Mouse (Mus musculus) c-Kit-positive CD71-positive TER-119-positive erythroid progenitor cells, embryonic 14.5 days (primary cell): Measurements from ENCODE around the gene Appl2.
A peak's percentile ranks its signal among the peaks of the same experiment; 100 is the strongest.

Experiments
- DNase-seq: peaks from one replicate; pipeline ENCODE4 v3.0.0-alpha.2; 2013; ENCODE audit warnings: low spot score

Gene Appl2

DNA sequence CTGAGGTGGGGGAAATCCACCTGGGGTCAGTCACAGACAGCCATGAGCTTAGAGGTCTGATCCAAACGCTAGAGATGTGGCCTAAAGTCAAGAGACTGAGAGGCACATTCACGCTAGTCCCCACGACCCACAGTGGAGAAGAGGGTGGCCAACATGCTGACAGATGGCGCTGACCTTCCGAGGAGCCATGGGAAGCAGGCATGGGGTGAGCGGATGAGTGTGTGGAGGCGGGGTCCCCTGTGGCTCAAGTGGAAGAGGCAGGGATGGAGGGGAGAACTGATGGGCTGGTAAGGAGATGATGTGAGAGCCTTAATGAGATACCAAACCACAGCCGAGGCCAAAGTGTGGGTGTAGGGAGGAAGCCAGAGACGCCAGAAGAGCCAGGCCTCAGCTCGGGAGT lies 16.8 kb downstream of the Appl2 start:
- DNase-seq: no peak

DNA sequence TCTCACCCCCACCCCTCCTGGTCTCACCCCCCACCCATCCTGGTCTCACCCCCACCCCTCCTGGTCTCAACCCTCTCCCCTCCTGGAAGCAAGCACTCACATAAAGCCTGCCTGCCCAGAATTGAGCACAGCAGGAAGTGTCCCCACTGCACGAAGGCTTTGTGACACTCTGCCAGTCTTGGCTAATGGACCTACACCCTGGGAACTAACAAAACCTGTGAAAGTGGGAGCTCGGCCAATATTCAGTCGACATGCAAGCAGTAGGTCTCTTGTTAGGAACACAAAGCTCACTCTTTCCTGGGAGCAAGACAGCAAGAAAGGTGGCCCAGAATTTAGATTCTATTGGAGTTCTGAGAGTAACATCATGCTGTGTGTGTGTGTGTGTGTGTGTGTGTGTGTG lies 17.6 kb downstream of the Appl2 start:
- no peak for DNase-seq

DNA sequence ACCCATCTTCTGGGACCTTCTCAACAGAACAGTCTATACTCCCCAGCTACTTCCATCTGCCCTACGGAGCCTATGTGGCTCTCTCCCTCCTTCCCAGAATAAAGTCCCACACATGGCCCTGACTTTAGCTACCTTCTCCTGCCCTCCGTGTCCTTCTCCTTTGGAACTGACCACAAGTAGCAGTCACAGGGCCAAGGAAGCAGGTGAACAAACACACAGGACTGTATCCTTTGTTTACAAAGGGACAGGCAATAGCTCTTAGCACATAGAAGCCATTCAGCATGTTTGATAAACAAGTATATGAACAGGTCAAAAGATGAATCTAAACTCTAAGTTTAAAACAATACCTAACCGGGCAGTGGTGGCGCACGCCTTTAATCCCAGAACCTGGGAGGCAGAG lies 18.7 kb downstream of the Appl2 start:
- no peak for DNase-seq

DNA sequence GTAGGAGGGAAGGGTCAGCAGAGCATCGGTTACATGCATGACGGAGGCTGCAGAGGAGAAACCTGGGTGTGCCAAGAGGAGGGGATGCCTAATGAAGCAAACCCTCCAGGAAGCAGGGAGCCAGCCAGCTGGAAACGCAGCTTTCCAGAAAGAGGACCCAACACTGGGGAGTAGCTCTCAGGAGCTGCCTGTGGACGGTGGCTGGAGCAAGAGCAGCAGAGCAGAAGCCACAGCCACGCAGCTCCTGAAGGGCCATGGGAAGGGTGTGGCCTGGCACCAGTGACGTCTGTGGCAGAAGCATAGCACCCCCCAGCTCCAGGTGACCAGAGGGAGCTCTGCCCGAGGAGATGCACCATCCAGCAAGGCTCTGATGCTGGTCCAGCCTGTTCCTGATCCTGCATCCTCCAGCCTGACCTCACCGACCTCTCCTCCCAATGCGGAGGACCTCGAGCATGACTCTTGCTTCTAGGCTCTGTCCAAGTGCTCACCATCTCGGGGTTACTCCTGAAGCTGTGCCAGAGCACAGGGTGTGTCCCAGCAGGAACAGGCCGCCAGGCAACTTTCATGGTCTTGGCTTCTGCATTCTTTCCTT lies 19.3 kb downstream of the Appl2 start:
- DNase-seq: no peak

DNA sequence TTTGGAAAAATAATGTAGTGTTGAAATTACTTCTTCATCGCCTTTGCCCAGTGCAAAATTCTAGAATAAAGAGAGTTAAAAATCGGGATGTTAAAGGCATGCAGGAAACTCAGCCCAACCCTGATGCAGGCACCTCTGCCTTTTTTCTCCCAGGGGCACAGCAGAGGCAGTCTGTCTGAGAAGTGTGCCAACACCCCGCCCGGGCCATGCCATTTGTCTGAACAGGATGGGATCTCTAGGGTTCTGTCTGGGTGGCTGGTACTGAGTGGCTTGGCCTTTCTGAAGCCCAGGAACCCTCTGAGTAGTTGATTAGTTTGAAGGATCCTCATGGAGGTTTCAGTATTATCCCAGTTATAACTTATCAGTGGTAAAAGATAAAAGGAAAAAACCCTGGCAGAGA lies 20.3 kb downstream of the Appl2 start:
- no peak for DNase-seq

DNA sequence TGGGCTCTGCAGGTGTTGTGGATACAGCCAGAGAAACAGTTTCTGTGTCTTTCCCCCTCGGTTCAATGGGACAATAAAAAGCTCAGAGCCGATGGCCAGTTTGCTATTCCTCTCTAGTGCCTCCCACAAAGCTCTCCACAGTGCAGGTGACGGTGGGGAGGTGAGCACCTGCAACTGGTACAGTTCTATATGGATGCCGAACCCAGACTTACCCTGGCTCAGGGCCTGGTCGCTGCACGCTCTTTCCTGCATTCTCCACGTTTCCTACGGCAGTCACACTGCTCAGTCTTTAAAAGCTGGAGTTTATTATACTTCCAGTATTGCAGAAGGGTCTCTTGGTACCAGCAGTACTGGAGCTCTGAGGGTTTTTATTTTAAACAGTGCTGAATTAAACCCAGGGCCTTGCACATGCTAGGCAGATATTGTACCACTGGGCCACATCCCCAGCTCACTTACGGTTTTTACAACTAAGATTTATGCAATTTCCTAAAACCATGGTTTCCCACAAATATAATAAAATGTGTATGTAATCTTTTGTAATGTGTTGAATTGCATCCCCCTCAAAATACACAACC lies 21.3 kb downstream of the Appl2 start:
- no peak for DNase-seq

DNA sequence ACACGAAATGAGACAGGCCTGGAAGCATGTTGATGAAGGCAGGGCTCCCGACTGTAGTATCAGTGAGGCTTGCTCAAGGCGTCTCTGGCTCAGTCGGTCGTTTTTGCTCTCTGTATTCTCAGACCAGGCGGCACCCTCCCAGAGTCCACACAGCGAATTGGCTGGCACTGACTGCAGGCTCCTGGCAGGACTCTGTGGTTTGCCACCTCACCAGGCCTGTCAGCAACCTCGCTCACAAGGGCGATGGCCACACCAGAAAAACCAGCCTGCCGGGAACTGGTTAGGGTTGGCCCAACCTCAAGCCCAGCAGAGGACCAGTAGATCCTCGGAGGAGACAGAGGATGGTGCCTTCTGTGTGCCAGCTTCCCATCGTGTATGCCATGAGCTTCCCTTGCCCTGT lies 23.7 kb downstream of the Appl2 start:
- DNase-seq: no peak

DNA sequence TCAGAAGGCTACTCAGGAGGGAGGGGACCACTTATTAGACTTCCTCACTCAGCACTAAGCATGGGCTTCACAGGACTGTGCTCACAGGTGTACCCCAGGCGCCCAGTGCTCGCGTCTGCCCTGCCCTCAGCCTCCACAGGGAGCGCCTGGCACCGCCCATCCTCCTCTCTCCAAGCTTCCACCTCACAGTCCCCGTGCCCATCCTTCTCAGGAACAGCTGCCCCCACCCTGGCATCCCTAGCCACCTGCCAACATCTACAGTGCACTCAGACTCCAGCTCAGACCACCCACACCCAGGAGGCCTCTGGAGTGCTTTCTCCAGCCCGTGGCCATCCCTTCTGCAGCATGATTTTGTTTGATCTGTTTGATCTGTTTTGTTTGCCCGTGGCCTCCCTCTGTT lies 24.5 kb downstream of the Appl2 start:
- DNase-seq: no peak

DNA sequence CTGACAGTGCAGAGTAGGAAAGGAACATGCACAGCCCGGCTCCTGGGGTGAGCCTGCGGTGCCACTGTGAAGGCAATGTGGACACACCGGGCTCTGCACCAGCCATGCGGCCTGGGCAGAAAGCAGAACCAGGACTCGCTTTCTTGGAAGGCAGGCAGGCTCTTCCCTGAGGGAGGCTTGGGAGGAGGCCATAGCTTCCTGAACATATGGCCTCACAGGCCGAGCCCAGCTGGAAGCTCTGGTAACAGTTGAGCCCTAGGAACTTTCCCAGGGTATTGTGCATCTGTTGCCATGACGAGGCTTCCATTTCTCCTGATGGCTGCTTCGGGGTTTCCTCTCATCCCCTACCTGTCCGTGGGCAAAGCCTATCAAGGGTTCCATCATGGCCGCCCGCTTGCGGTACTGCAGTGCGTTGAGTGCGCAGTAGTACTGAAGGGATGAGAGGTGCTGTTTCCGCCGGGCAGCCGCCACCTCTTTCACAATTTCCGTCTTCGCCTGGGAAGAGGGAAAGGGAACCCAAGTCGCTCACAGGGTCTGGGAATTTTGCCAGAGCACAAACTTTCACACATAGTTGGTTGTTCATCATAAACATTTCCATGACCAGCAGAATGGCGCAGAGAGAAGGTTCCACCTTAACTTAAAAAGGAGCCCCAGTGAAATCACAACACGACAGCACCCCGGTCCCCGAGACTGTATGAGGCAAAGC lies 28.0 kb downstream of the Appl2 start:
- no peak for DNase-seq

DNA sequence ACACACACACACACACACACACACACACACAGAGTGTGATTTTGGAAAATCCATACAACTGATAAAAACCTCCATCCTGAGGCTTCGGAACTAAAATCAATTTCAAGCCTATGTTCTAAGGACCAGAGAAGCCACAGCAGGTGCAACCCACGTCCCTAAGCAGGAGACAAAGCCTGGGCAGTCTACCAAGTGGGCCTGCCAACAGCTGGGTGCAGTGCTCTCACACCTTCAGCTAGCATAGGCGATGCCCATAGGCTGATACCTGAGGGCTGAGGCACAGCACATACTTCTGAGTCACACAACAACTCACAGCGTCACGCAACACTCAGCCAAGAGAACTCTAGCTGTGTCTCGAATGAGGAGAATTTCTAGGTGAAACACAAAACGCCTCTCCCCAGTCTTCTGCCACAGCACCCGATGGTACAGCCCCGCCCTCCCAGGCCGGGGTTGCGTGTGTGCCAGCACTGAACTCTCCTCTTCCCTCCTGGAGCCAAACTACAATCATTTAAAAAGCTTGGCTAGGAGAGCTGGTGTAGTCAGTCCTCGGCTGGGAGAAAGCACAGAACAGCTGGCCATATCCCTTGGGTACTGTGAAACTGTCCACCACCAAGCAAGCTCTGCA lies 29.6 kb downstream of the Appl2 start:
- no peak for DNase-seq

DNA sequence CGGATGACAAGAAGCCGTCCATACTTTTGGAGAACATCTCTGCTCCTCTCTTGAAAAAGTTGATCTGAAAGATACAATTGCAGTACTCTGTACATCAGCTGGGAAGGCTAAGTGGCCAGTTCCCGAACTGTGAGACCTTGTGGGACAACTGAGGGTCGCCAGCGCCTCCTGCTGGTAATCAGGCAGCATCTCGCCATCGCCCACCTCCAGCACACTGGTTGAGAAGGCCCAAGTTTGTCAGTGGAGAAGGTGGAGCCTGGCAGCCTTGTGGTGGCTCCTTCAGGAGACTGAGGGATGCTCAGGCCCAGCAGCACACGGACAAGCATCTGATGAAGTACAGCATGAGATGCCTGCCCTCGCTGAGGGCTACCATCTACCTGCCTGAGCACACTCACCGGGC lies 31.2 kb downstream of the Appl2 start:
- DNase-seq: peak; percentile 29

DNA sequence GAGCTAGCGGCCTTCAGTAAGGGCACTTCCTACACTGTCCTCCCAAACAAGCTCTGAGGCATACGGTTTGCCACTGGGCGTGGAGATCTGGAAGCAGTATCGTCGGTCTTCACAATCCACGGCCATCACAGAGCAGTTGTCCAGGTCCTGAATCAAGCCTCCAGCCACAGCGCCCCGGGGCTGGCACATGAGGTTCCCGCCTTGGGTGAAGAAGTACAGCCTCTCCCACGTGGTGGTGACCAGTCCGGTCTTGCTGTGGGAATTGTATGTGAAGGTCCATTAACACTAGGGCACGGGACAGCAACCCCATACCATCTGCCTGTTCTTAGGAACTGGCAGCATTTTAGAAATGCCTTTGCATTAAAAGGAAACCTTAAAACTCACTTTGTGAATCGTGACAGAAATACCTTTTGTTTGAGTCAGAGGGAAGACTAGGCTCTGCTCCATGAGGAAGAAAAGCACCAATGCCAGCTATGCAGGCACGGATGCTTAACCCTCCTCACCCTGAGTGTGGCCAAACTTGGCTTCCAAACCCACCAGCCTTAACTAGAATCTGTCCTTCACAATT lies 35.8 kb downstream of the Appl2 start:
- no peak for DNase-seq

DNA sequence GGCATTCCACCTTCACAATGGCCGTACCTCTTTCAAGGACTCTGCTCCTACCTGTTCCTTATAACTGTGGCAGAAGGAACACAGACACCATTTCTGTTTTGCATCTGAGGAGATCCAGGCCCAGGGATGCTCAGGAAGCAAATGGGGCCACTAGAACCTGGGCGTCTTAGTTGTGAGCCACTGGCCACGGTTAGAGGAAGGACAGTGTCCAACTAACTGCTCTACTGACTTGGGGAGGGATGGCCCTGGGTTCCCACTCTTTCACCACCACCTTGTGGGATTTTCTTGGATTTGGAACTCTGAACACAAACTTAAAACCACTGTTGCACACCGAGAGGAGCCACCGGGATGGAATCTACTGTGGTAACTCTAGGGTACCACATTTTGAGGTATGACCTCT lies 36.7 kb downstream of the Appl2 start:
- no peak for DNase-seq

DNA sequence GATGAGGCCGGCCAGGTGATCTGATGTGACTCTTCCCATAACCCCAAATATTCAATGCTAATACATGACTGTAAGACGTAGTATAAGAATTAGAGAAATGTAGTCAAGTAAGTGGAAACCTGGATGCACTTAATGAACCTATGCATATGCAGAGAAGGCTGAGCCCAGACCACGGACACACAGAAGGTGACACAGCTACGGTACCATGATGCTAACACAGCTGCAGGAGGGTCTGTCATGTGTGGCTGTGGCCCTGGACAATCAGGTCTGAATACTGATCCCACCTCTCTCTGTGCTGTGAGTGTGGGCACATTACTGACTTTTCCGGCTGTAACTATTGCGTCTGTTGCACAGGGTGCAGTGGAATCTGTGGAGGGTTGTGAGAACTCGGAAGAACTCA lies 38.0 kb downstream of the Appl2 start:
- DNase-seq: no peak

DNA sequence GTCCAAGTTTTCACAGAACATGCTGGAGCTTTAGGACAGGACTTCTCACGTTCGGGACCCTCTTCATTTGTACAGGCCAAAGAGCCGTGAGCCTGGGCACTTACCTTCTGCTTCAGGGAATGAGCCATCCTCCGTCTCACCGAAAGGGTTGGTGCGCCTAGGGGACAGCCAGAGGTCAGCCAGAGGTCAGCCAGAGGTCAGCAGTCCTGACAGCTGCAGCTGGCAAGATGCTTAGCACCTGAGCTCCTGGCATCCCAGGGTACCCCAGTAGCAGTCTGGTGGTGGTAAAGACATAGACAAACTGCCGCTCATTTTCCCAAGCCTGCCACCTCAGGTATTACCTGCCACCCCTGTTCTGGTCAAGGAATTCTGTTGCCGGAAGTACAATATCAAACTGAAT lies 39.9 kb downstream of the Appl2 start:
- DNase-seq: no peak

DNA sequence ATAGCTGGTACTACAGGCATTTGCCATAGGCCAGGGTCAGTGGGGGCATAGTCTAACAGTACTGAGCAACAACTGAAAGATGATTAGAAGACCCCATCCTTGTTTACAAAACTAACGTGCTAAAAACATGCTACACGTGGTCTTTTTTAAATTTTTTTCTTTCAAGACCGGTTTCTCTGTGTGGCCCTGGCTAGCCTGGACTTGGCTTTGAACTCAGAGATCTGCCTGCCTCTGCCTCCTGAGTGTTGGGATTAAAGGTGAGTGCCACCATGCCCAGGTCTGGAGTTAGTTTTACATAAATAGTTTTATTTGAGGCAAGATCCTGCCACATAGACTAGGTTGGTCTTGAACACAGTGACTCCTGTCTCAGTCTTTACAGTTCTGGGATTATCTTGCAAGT lies 41.4 kb downstream of the Appl2 start:
- DNase-seq: no peak

DNA sequence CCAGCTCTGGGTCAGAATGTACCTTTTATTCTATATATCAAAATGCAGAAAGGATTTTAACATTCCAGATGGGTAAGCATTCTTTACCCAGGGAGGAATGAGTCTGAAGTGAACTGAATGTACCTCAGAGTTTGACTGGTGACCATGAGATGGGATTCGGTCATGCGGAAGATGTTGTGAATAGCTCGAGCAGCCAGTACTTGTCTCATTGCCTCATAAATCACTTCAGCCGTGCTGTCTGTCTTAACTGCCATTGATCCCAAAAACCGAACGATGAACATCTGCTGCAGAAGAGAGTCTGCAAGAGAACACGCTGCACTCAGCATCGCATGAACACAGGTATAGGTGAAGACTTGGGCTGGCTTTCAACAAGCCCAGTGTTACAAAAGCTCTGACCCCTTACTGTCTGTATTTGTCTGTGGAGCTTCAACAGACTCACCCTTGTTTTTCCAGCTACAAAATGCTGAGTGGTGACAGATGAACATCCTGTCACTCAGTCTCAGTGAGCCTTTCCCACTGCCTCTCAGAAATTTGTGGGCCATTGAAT lies 42.8 kb downstream of the Appl2 start:
- no peak for DNase-seq

DNA sequence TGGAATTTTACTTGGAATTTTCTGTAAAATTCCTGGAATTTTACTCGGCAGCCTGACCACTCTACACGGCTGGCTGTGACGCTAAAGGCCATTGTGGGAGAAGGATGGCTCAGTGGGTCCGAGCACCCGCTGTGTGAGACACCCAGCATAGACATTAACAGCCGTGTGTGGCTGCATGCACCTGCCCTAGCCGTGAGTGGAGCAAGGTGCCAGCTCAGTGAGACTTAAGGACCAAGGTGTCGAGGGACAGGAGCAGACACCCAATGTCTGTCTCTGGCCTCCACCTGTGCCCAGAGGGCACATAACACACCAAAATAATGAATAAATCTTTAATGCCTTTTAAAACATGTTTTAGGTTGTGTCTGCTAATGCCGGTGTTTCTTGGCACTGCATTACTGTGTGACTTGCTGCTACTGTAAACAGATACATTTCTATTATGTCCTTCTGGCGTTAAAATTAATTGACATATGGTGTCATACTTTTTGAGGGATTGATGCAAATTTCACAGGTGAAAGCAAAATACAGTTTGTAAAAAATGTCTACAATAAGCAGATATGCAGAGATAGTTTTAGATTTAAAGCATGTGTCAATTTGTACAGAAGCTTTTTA lies 44.5 kb downstream of the Appl2 start:
- no peak for DNase-seq

DNA sequence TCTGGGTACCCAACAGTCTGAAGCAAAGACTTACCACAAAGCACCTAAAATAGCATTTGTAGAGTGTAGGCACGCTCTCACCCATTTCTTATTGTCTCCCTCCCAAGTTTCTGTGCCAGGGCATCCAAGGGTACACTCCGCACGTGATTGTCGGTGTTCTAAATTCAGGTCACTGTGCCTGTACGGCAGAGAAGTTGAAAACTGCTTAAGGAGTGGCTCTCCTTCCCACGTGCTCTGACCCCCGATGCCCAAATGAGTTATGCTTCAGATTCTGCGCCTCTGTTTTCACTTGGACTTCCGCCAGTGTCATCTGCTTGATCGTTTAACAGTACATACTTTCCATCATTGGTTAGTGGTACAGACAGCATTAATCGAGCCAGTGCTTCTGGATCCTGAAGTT lies 47.9 kb downstream of the Appl2 start:
- no peak for DNase-seq

DNA sequence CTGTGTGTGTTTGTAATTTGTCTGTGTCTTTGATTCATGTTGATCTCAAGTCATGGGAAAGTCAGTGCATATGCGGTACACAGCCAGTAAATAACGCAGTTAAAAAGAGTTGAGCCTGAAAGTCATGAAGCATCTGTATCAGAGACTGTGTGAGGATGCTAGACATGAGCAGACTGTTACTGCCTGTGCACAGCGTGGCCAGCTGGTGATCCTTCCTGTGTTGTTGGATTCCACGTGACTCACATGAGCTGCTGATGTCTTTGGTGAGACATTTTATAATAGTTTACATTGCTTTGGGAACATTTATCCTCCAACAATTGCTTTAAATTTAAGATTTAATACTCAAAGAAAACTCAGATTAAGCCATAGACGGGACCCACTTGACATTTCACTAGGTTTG lies 54.0 kb downstream of the Appl2 start:
- no peak for DNase-seq

DNA sequence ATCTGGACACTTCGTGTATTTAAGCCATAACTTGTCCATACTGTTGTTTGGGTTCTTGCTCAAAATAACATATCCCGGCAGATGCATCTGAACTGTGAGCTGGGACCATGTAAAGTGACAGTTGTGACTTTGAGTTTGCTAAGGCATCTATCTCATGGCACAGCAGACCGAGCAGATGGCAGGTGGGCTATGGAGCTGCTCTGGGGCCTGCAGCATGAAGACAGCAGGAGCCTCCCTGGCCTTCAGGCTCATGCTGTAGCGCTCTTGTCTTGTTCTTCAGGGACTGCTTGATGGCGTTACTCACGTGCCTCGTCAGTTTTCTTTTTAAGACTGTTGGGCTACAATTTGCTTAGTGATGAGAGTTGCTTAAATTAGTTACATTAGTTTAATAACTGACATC lies 55.9 kb downstream of the Appl2 start:
- no peak for DNase-seq

DNA sequence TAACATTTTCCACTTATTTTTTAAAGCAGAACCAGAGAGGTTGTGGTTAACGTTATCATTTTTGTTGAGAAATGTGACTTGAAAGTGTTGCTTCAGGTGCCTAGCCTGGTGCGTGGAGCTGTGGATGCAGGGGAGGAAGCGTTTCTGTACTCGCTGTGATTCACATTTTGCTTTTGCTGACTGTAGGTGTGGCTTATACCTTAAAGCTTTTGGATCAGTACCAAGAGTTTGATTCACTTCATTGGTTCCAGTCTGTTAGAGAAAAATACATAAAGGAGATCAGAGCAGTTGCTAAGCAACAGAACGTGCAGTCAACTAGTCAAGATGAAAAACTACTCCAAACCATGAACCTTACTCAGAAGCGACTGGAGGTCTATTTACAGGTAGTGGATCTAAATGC lies 57.7 kb downstream of the Appl2 start:
- DNase-seq: no peak
